Mouse (Mus musculus): ENCODE measurements at regions not wholly inside any gene's neighbourhood (a gene's known extent, or its start where the extent isn't known, plus 50 kb on each side); places are given as distances from the start of the nearest gene placed in this dataset.
"Not testable (repeated sequence)": the region's sequence is repeated elsewhere in the genome, so short reads cannot be mapped to it uniquely, and the experiment has no call there.

- Histone ChIP-seq H3K27ac (ENCODE audit: low read depth, low read length) (no peak overlapping the region), H3K4me2 (ENCODE audit: low read length) (no peak overlapping the region), H3K9me3 (replicated peaks; ENCODE audit: control insufficient read depth, low read length) (no peaks in the 10 kb centered on the region), H3K36me3 (ENCODE audit: control insufficient read depth, insufficient read depth, low read length) (no peaks in the 10 kb centered on the region), H3K4me1 (ENCODE audit: control insufficient read depth, insufficient read depth, low read length) (no peaks in the 10 kb centered on the region), H3K27me3 (replicated peaks; ENCODE audit: control insufficient read depth, insufficient read depth, low read length) (no peaks in the 10 kb centered on the region), H3K4me3 (ENCODE audit: low read depth, low read length) (no peak overlapping the region), H3K9ac (ENCODE audit: low read length) (no peak overlapping the region)
- WGBS: 84% methylated on average over 1 of the region's 1 CpGs
- DNase-seq (ENCODE audit: low spot score) (no peak), ATAC-seq (no peak)
These were observed 581.6 kb upstream of the Pcdh17 start for GRCm38 (mm10) chr14:83861736-83862135.

GRCm38 (mm10) chr14:83862653-83863052 lies 580.7 kb upstream of the Pcdh17 start:
- Histone ChIP-seq H3K4me1 (ENCODE audit: control insufficient read depth, insufficient read depth, low read length) (no peaks in the 10 kb centered on the region), H3K9me3 (replicated peaks; ENCODE audit: control insufficient read depth, low read length) (no peaks in the 10 kb centered on the region), H3K4me3 (ENCODE audit: low read depth, low read length) (no peak overlapping the region), H3K4me2 (ENCODE audit: low read length) (no peak overlapping the region), H3K36me3 (ENCODE audit: control insufficient read depth, insufficient read depth, low read length) (no peaks in the 10 kb centered on the region), H3K27me3 (replicated peaks; ENCODE audit: control insufficient read depth, insufficient read depth, low read length) (no peaks in the 10 kb centered on the region), H3K27ac (ENCODE audit: low read depth, low read length) (no peak overlapping the region), H3K9ac (ENCODE audit: low read length) (no peak overlapping the region)
- DNase-seq (ENCODE audit: low spot score): no peak
- ATAC-seq: no peak
- WGBS: 91% methylated on average over 2 of the region's 2 CpGs

- H3K27me3 ChIP-seq (replicated peaks; ENCODE audit: control insufficient read depth, insufficient read depth, low read length): no peaks in the 10 kb centered on the region
- no peaks in the 10 kb centered on the region for H3K9me3 ChIP-seq (replicated peaks; ENCODE audit: control insufficient read depth, low read length)
- no peaks in the 10 kb centered on the region for H3K4me1 ChIP-seq (ENCODE audit: control insufficient read depth, insufficient read depth, low read length)
- no peak overlapping the region for H3K4me2 ChIP-seq (ENCODE audit: low read length)
- ATAC-seq: peak; percentile 44; the same call in 1 of the 2 replicates
- H3K36me3 ChIP-seq (ENCODE audit: control insufficient read depth, insufficient read depth, low read length): no peaks in the 10 kb centered on the region
- 31% methylated on average over 2 of the region's 2 CpGs for WGBS
- no peak overlapping the region for H3K4me3 ChIP-seq (ENCODE audit: low read depth, low read length)
- no peak overlapping the region for H3K9ac ChIP-seq (ENCODE audit: low read length)
- peak; percentile 50 for DNase-seq (ENCODE audit: low spot score)
- H3K27ac ChIP-seq (ENCODE audit: low read depth, low read length): no peak overlapping the region
These were observed 557.0 kb upstream of the Pcdh17 start for GRCm38 (mm10) chr14:83886393-83886792.

DNA sequence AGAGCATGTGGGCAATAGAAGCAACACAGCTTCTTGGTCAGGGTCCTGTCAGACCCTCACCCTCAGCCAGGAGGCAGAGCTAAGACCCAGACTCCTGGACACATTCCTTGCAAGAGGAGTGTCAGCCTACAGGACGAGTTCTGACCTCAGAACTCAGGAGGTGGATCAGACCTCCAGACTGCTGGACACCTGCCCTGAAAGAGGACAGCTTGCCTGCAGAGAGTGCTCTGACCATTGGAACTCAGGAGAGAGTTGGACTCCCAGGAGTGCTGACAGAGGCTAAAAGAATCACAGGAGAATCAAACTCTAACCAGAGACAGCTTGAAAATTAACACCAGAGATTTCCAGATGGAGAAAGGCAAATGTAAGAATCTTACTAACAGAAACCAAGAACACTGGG lies 542.7 kb upstream of the Pcdh17 start:
- not testable (repeated sequence) for ATAC-seq; H3K9ac ChIP-seq (ENCODE audit: low read length); H3K9me3 ChIP-seq (replicated peaks; ENCODE audit: control insufficient read depth, low read length); H3K36me3 ChIP-seq (ENCODE audit: control insufficient read depth, insufficient read depth, low read length); H3K27me3 ChIP-seq (replicated peaks; ENCODE audit: control insufficient read depth, insufficient read depth, low read length); H3K4me2 ChIP-seq (ENCODE audit: low read length); H3K4me3 ChIP-seq (ENCODE audit: low read depth, low read length); H3K27ac ChIP-seq (ENCODE audit: low read depth, low read length); H3K4me1 ChIP-seq (ENCODE audit: control insufficient read depth, insufficient read depth, low read length); DNase-seq (ENCODE audit: low spot score)
- WGBS: 68% methylated on average over 1 of the region's 1 CpGs

DNA sequence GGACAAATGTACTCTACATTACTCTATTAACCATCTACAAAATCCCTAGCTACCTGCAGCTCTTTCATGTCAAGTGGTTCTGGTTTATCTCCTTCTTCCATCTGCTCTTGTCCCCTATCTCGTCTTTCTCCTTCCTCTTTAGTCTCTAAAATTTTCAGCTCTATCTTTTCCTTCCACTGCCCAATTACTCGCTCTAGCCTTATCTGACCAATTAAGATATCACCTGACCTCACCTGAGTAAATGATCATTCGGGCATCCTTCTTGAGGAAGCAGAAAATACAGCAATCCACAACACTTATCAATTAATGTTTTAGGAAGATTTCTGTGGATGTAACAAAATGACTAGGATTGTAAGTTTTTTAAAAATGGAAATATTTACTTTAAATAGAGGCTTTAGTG lies 500.3 kb upstream of the Pcdh17 start:
- no peak overlapping the region for H3K27ac ChIP-seq (ENCODE audit: low read depth, low read length)
- no peaks in the 10 kb centered on the region for H3K27me3 ChIP-seq (replicated peaks; ENCODE audit: control insufficient read depth, insufficient read depth, low read length)
- H3K36me3 ChIP-seq (ENCODE audit: control insufficient read depth, insufficient read depth, low read length): no peaks in the 10 kb centered on the region
- H3K4me1 ChIP-seq (ENCODE audit: control insufficient read depth, insufficient read depth, low read length): no peaks in the 10 kb centered on the region
- DNase-seq (ENCODE audit: low spot score) (no peak), ATAC-seq (no peak)
- H3K4me3 ChIP-seq (ENCODE audit: low read depth, low read length): no peak overlapping the region
- no peak overlapping the region for H3K4me2 ChIP-seq (ENCODE audit: low read length)
- no peak overlapping the region for H3K9ac ChIP-seq (ENCODE audit: low read length)
- H3K9me3 ChIP-seq (replicated peaks; ENCODE audit: control insufficient read depth, low read length): no peaks in the 10 kb centered on the region
- WGBS: 84% methylated on average over 3 of the region's 3 CpGs

DNA sequence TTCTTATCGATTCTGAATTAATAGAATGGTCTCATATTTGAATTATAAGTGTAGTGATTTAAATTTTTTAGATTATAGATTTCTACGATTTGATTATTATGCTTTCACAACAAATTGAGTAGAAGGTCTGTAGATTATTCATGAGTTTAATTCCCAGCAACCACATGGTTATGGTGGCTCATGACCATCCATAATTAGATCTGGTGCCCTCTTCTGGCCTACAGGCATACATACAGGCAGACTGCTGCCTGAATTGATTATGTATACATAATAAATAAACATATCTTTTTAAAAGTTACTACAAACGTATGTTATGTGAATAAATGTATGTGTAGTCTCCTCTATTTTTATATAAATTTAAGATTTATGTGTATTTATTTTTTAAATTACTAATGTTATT lies 499.2 kb upstream of the Pcdh17 start:
- no peak overlapping the region for H3K27ac ChIP-seq (ENCODE audit: low read depth, low read length)
- H3K4me3 ChIP-seq (ENCODE audit: low read depth, low read length): no peak overlapping the region
- no peak overlapping the region for H3K9ac ChIP-seq (ENCODE audit: low read length)
- no peaks in the 10 kb centered on the region for H3K27me3 ChIP-seq (replicated peaks; ENCODE audit: control insufficient read depth, insufficient read depth, low read length)
- H3K36me3 ChIP-seq (ENCODE audit: control insufficient read depth, insufficient read depth, low read length): no peaks in the 10 kb centered on the region
- H3K4me2 ChIP-seq (ENCODE audit: low read length): no peak overlapping the region
- 64% methylated on average over 3 of the region's 3 CpGs for WGBS
- DNase-seq (ENCODE audit: low spot score): peak; percentile 48
- 0 out of 2 replicates have a peak, but pooled peaks have one; percentile 55 for ATAC-seq
- H3K9me3 ChIP-seq (replicated peaks; ENCODE audit: control insufficient read depth, low read length): no peaks in the 10 kb centered on the region
- H3K4me1 ChIP-seq (ENCODE audit: control insufficient read depth, insufficient read depth, low read length): no peaks in the 10 kb centered on the region

DNA sequence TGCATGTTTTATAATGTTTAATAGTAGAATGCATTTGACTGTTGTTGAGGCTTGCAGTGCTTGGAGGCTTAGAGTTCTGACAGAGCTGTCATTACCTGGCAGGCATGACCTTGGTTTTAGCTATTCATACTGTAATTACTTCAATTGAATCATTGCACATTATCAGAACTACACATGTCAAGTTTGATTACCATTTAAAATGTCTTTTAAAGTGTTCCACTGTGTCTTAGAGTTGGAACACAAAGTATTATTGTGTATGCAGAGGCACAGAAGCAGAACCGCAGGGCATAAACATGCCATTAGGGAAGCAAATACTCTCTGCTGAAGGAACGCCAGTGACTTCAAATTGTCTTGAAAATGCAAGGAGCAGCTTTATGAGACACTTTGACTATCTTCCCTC lies 493.7 kb upstream of the Pcdh17 start:
- no peaks in the 10 kb centered on the region for H3K36me3 ChIP-seq (ENCODE audit: control insufficient read depth, insufficient read depth, low read length)
- no peaks in the 10 kb centered on the region for H3K4me1 ChIP-seq (ENCODE audit: control insufficient read depth, insufficient read depth, low read length)
- no peak overlapping the region for H3K4me2 ChIP-seq (ENCODE audit: low read length)
- no peaks in the 10 kb centered on the region for H3K27me3 ChIP-seq (replicated peaks; ENCODE audit: control insufficient read depth, insufficient read depth, low read length)
- 69% methylated on average over 2 of the region's 2 CpGs for WGBS
- H3K9ac ChIP-seq (ENCODE audit: low read length): no peak overlapping the region
- ATAC-seq (no peak), DNase-seq (ENCODE audit: low spot score) (no peak)
- no peak overlapping the region for H3K27ac ChIP-seq (ENCODE audit: low read depth, low read length)
- no peaks in the 10 kb centered on the region for H3K9me3 ChIP-seq (replicated peaks; ENCODE audit: control insufficient read depth, low read length)
- no peak overlapping the region for H3K4me3 ChIP-seq (ENCODE audit: low read depth, low read length)

- Histone ChIP-seq H3K27me3 (replicated peaks; ENCODE audit: control insufficient read depth, insufficient read depth, low read length) (no peaks in the 10 kb centered on the region), H3K4me3 (ENCODE audit: low read depth, low read length) (no peak overlapping the region), H3K9ac (ENCODE audit: low read length) (no peak overlapping the region), H3K27ac (ENCODE audit: low read depth, low read length) (no peak overlapping the region), H3K4me1 (ENCODE audit: control insufficient read depth, insufficient read depth, low read length) (no peaks in the 10 kb centered on the region), H3K36me3 (ENCODE audit: control insufficient read depth, insufficient read depth, low read length) (no peaks in the 10 kb centered on the region), H3K9me3 (replicated peaks; ENCODE audit: control insufficient read depth, low read length) (no peaks in the 10 kb centered on the region), H3K4me2 (ENCODE audit: low read length) (no peak overlapping the region)
- ATAC-seq: no peak
- DNase-seq (ENCODE audit: low spot score): peak; percentile 32
- 81% methylated on average over 3 of the region's 3 CpGs for WGBS
These were observed 484.3 kb upstream of the Pcdh17 start for GRCm38 (mm10) chr14:83959111-83959510.

DNA sequence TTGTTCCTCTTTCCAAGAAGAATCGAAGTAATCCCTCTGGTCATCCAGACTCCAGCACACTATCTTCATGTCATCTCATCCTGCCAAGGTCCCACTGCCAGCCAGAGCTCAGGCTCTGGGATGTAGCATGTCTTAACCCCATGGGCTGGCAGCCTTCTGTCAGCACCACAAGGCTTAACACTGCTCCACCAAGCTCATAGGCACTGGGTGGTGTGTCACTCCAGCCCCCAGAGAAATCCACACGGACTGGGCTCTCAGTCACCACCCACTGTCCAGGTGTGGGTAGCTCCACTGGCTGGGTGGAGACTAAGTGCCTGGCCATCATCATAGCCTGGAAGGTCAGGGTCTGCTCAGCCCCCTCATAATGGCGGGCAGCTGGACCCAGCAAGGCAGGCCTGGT lies 459.8 kb upstream of the Pcdh17 start:
- ATAC-seq (no peak), DNase-seq (ENCODE audit: low spot score) (no peak)
- Histone ChIP-seq H3K9ac (ENCODE audit: low read length) (no peak overlapping the region), H3K4me2 (ENCODE audit: low read length) (no peak overlapping the region), H3K4me3 (ENCODE audit: low read depth, low read length) (no peak overlapping the region), H3K27ac (ENCODE audit: low read depth, low read length) (no peak overlapping the region), H3K27me3 (replicated peaks; ENCODE audit: control insufficient read depth, insufficient read depth, low read length) (no peaks in the 10 kb centered on the region), H3K4me1 (ENCODE audit: control insufficient read depth, insufficient read depth, low read length) (no peaks in the 10 kb centered on the region), H3K36me3 (ENCODE audit: control insufficient read depth, insufficient read depth, low read length) (no peaks in the 10 kb centered on the region), H3K9me3 (replicated peaks; ENCODE audit: control insufficient read depth, low read length) (no peaks in the 10 kb centered on the region)
- WGBS: 83% methylated on average over 3 of the region's 3 CpGs

All from forebrain, embryonic 14.5 days (tissue).